Mouse (Mus musculus): Measurements from ENCODE around the gene Wwox. TPM values are rescaled to one million over a fixed set of nuclear protein-coding genes. Genes with fewer than 3 reads are reported as not detected.

Wwox gene
- total and polyA plus RNA-seq, 3 experiments = 7.8 to 11.5 (median 9.1) TPM

DNA sequence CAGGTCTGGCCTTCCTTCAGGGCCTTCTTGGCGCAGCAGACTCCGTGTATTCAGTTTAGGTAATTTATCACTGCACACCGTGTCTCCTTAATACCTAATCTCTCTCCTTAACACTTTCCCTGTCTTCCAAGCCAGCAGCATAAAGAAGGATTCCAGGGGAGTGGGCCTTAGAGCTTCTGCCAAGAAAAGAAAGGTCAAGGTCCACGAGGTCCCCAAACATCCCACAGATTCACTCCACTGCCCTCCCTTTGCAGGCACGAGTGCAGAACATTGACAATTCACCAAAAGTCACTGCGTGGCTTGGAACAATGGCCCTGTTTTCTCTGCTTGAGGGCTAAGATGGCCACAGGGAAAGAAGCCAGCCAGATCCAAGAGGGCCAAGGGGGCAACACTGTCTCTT lies 96.7 kb downstream of the Wwox start:
- no peak for TF ChIP-seq JUND (conservative IDR thresholded peaks at IDR 0.05; ENCODE audit: low read depth, low read length)
- TF ChIP-seq UBTF (IDR thresholded peaks at IDR 0.05; ENCODE audit: low read depth, low read length) = no peak
- TF ChIP-seq EP300 (IDR thresholded peaks at IDR 0.05; ENCODE audit: low read length) = no peak
- TF ChIP-seq CTCF (conservative IDR thresholded peaks at IDR 0.05 in 1 of 2, IDR thresholded peaks at IDR 0.05 in 1 of 2; ENCODE audit: low read depth in 2 of 2, low read length in 2 of 2) = no peak
- no peak for TF ChIP-seq MAX (IDR thresholded peaks at IDR 0.05; ENCODE audit: low read length)
- no peak for TF ChIP-seq ZMIZ1 (IDR thresholded peaks at IDR 0.05; ENCODE audit: low read depth, low read length)
- no peak for TF ChIP-seq NRF1 (IDR thresholded peaks at IDR 0.05; ENCODE audit: low read depth, low read length)
- TF ChIP-seq RCOR1 (conservative IDR thresholded peaks at IDR 0.05; ENCODE audit: low read depth, low read length) = no peak
- TF ChIP-seq MEF2A (IDR thresholded peaks at IDR 0.05; ENCODE audit: borderline replicate concordance, low read depth, low read length) = no peak
- no peak for TF ChIP-seq MAFK (IDR thresholded peaks at IDR 0.05; ENCODE audit: insufficient replicate concordance, low read length)
- no peak for TF ChIP-seq KAT2A (IDR thresholded peaks at IDR 0.05; ENCODE audit: insufficient replicate concordance, low read length)
- TF ChIP-seq MAZ (IDR thresholded peaks at IDR 0.05; ENCODE audit: low read depth, low read length) = no peak
- TF ChIP-seq E2F4 (IDR thresholded peaks at IDR 0.05; ENCODE audit: insufficient replicate concordance, low read depth, low read length) = no peak
- no peak for TF ChIP-seq ETS1 (conservative IDR thresholded peaks at IDR 0.05; ENCODE audit: low read depth, low read length)
- no peak for TF ChIP-seq GABPA (IDR thresholded peaks at IDR 0.05; ENCODE audit: insufficient replicate concordance, low read depth, low read length)
- no peak for TF ChIP-seq USF1 (IDR thresholded peaks at IDR 0.05; ENCODE audit: low read depth, low read length)
- TF ChIP-seq RAD21 (IDR thresholded peaks at IDR 0.05; ENCODE audit: low read depth, low read length) = no peak
- no peak for TF ChIP-seq POLR2A (IDR thresholded peaks at IDR 0.05; ENCODE audit: low read depth, low read length)
- Histone ChIP-seq H3K9me3 (replicated peaks; ENCODE audit: low read length) (no peaks in the 10 kb centered on the region), H3K4me2 (ENCODE audit: insufficient read depth, low read depth, poor library complexity, severe bottlenecking) (no peak overlapping the region), H3K27me3 (replicated peaks) (no peaks in the 10 kb centered on the region), H3K36me3 (replicated peaks in 1 of 2; ENCODE audit: control insufficient read depth in 1 of 2, insufficient read depth in 1 of 2, low read length in 1 of 2) (peaks cover 0 to 38% of the 10 kb centered on the region in 2 experiments), H3K4me3 (replicated peaks in 1 of 3; ENCODE audit: low read depth in 2 of 3, low read length in 2 of 3, poor library complexity in 1 of 3) (no peak overlapping the region), H3K9ac (ENCODE audit: insufficient read depth, low read depth) (no peak overlapping the region), H3K27ac (ENCODE audit: insufficient read depth, low read depth) (no peak overlapping the region), H3K79me2 (replicated peaks; ENCODE audit: control insufficient read depth, extremely low read depth, insufficient read depth, poor library complexity, severe bottlenecking) (no peaks in the 10 kb centered on the region), H3K4me1 (ENCODE audit: control insufficient read depth in 1 of 2, insufficient read depth in 2 of 2) (peaks cover 0 to 6% of the 10 kb centered on the region in 2 experiments; a peak in 1 of 4 replicates)
- dilution Hi-C loops (cut with MboI; ENCODE audit: extremely low pct_ligation_motif_present, extremely low pct_unique_long_range_greater_than_20kb, low sequenced_read_pairs) = no loop called here
- in situ Hi-C loops (cut with MboI; ENCODE audit: low pct_ligation_motif_present, low pct_unique_long_range_greater_than_20kb, low sequenced_read_pairs) = loop anchor here (25.0 kb wide), 1 partner anchor 226 kb away; no protein-coding TSS in a partner anchor
- no peak for DNase-seq (ENCODE audit: extremely low read depth)

DNA sequence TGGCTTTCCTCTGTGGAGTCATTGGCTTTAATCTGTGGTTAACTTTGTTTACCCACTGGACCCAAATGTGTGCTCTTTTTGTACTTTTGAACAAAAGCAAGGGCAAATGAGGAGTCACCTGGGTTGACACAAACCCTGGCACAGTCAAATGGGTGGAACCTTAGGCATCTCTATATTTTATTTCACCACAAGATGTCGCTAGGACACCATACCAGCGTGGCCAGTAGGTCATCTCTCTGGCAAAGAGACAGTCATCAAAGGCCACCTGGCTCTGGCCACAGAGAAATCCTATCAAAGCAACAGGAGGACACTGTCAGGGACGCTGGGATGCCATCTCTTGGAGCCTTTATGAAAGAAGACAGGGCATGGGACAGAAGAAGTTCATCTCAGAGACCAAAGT lies 101.7 kb downstream of the Wwox start:
- dilution Hi-C loops (cut with MboI; ENCODE audit: extremely low pct_ligation_motif_present, extremely low pct_unique_long_range_greater_than_20kb, low sequenced_read_pairs) = no loop called here
- DNase-seq (ENCODE audit: extremely low read depth) = peak; percentile 46

More for the DNA sequence above, 101.7 kb downstream of the Wwox start:
- Histone ChIP-seq H3K4me1 (ENCODE audit: control insufficient read depth in 1 of 2, insufficient read depth in 2 of 2) (peaks cover 0 to 13% of the 10 kb centered on the region in 2 experiments; a peak in 2 of 4 replicates), H3K79me2 (replicated peaks; ENCODE audit: control insufficient read depth, extremely low read depth, insufficient read depth, poor library complexity, severe bottlenecking) (no peaks in the 10 kb centered on the region), H3K27ac (ENCODE audit: insufficient read depth, low read depth) (no peak overlapping the region), H3K4me3 (replicated peaks in 1 of 3; ENCODE audit: low read depth in 2 of 3, low read length in 2 of 3, poor library complexity in 1 of 3) (no peak overlapping the region), H3K36me3 (replicated peaks in 1 of 2; ENCODE audit: control insufficient read depth in 1 of 2, insufficient read depth in 1 of 2, low read length in 1 of 2) (peaks cover 0 to 30% of the 10 kb centered on the region in 2 experiments), H3K9ac (ENCODE audit: insufficient read depth, low read depth) (no peak overlapping the region), H3K4me2 (ENCODE audit: insufficient read depth, low read depth, poor library complexity, severe bottlenecking) (no peak overlapping the region), H3K9me3 (replicated peaks; ENCODE audit: low read length) (no peaks in the 10 kb centered on the region), H3K27me3 (replicated peaks) (no peaks in the 10 kb centered on the region)
- peak; percentile 54 for TF ChIP-seq SMC3 (IDR thresholded peaks at IDR 0.05; ENCODE audit: low read depth, low read length)
- TF ChIP-seq CTCF (conservative IDR thresholded peaks at IDR 0.05 in 1 of 2, IDR thresholded peaks at IDR 0.05 in 1 of 2; ENCODE audit: low read depth in 2 of 2, low read length in 2 of 2) = peak; percentile 64 to 68
- peak; percentile 78 for TF ChIP-seq RAD21 (IDR thresholded peaks at IDR 0.05; ENCODE audit: low read depth, low read length)
- no peak for TF ChIP-seq JUN (IDR thresholded peaks at IDR 0.05; ENCODE audit: insufficient read depth, low read depth, low read length)
- in situ Hi-C loops (cut with MboI; ENCODE audit: low pct_ligation_motif_present, low pct_unique_long_range_greater_than_20kb, low sequenced_read_pairs) = loop anchor here (25.0 kb wide), 1 partner anchor 221 kb away; no protein-coding TSS in a partner anchor
